Mouse (Mus musculus): Measurements from ENCODE around the gene Igflr1. TPM values are rescaled to one million over a fixed set of nuclear protein-coding genes. Genes with fewer than 3 reads are reported as not detected.

The Igflr1 gene
- total RNA-seq, 2 experiments from 2014 or later, result 0.50 to 0.77 TPM

GRCm38 (mm10) chr7:30588676-30589434 lies 23.6 kb downstream of the Igflr1 start, which contains the start of gene Kmt2b:
Kmt2b (minus strand) TSS chr7:30588726.
- peak; percentile 96 to 99 for DNase-seq

- peak; percentile 85 to 94 for DNase-seq
Observed at GRCm38 (mm10) chr7:30589435-30590301, 24.4 kb downstream of the Igflr1 start.

- DNase-seq, result no peak
Observed at GRCm38 (mm10) chr7:30590927-30591604, 25.8 kb downstream of the Igflr1 start.

- DNase-seq, result no peak
Observed at GRCm38 (mm10) chr7:30591605-30591951, 26.4 kb downstream of the Igflr1 start.

GRCm38 (mm10) chr7:30592772-30593423 lies 27.7 kb downstream of the Igflr1 start:
- no peak for DNase-seq

GRCm38 (mm10) chr7:30593579-30594509 lies 28.6 kb downstream of the Igflr1 start:
- DNase-seq, result no peak

- no peak for DNase-seq
Observed at GRCm38 (mm10) chr7:30594510-30595024, 29.3 kb downstream of the Igflr1 start.

GRCm38 (mm10) chr7:30596093-30596492 lies 30.9 kb downstream of the Igflr1 start:
- DNase-seq, result no peak

- no peak for DNase-seq
Observed at GRCm38 (mm10) chr7:30596811-30597210, 31.6 kb downstream of the Igflr1 start.

- DNase-seq, result no peak
Observed at GRCm38 (mm10) chr7:30598786-30599185, 33.6 kb downstream of the Igflr1 start, which contains the start of gene Zbtb32. Zbtb32 (minus strand) TSS chr7:30598909.

GRCm38 (mm10) chr7:30599933-30600353 lies 34.7 kb downstream of the Igflr1 start:
- peak; percentile 82 to 89 for DNase-seq

- DNase-seq, result no peak
Observed at GRCm38 (mm10) chr7:30600651-30601050, 35.4 kb downstream of the Igflr1 start.

GRCm38 (mm10) chr7:30602583-30602982 lies 37.4 kb downstream of the Igflr1 start:
- DNase-seq, result no peak

- no peak for DNase-seq
Observed at GRCm38 (mm10) chr7:30604424-30604823, 39.2 kb downstream of the Igflr1 start.

- DNase-seq, result no peak
Observed at GRCm38 (mm10) chr7:30604944-30605343, 39.7 kb downstream of the Igflr1 start.

GRCm38 (mm10) chr7:30607706-30608309 lies 42.6 kb downstream of the Igflr1 start:
- peak; percentile 39 to 57 for DNase-seq

- no peak for DNase-seq
Observed at GRCm38 (mm10) chr7:30608476-30608875, 43.2 kb downstream of the Igflr1 start.

- DNase-seq, result peak; percentile 52 to 77
Observed at GRCm38 (mm10) chr7:30610043-30610442, 44.8 kb downstream of the Igflr1 start.

GRCm38 (mm10) chr7:30612654-30613402 lies 47.6 kb downstream of the Igflr1 start, which contains the start of gene Upk1a:
Upk1a (minus strand) TSS chr7:30612847.
- no peak for DNase-seq

Measured in heart, adult 18-20 months (tissue).